Mouse (Mus musculus) small intestine, adult 2 months (tissue): ENCODE results near the gene Abhd14a.

Experiments
- CTCF ChIP-seq: fragments of 200-500 bp; IDR thresholded peaks from 2 replicates; pipeline ENCODE4 v1.5.1; 2012; ENCODE audit warnings: low read depth, mild to moderate bottlenecking, control low read depth, inconsistent platforms, low read length, moderate library complexity, mixed read lengths; ENCODE audit not compliant: insufficient replicate concordance, insufficient read length; ENCODE audit errors: extremely low read depth
- POLR2A ChIP-seq: fragments of 200-500 bp; IDR thresholded peaks from 2 replicates; pipeline ENCODE4 v1.6.1; 2012; ENCODE audit warnings: low read depth, mild to moderate bottlenecking, control low read depth, inconsistent platforms, low read length, moderate library complexity

DNA sequence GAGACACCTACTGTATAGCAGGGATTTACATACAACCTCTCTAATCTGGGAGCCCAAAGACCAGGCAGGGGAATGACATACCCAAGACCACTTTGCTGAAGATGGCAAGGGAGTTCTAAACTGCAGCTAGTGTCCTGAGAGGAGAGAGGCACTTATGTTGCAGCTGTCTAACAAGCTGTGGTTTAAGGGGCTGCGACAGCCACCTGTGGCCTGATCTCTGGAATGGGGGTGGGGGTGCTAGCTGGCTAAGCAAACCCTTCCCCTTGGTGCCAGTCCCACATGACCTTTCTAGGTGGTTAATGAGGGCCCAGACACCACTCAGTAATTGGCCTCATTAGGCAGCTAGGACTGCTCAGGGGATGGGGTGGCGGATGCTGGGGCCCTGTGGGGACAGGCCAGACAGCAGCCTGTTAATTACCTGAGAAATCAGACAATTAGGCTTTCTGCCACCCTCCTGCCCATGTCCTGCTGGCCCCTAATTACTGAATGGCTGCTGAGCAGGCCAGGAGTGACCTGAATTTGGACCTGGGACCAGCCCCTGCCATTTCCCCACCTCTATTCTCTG lies 37.3 kb downstream of the Abhd14a start:
- no peak for TF ChIP-seq CTCF
- no peak for TF ChIP-seq POLR2A
